Comparison of ENCODE assay signal across 11 mouse cellular contexts in the genomic region with DNA sequence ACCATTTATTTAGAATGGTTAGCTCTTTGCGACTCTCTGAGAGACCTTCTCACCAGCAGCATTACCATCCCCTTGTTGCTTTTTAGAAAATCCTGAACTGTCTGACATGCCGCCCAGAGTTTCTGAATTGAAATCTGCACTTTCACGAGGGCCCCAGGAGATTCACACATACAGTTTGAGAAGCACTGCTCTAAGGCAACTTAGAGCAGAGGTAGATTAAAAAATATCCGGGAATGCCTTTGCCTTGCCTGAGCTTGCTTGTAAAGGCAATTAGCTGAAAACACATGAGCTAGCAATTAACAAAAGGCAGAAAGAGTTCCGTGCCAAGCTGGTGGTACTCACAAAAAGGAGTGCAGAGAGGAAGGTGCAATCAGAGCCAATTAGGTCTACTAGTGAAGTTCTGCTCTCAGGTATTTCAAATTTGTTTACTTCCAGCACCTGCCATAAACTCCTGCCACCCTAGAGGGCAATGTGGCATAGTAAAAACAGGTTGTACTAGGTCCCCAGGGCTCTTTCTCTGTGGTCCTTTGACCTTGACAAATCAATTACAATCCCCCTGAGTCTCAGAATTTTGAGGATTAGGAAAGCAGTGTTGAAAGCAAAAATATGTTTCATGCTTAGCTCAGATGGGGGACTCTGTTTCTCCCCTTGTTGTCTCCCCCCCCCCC.
DNase-seq lines count a peak whose midpoint lies in the region; ATAC-seq and TF ChIP-seq lines count a peak whose summit lies in the region.
"Had no signal": no experiment of that assay in that cellular context is flagged by ENCODE, and none has a peak within 500 bp of the region (broad histone marks: within the 10 kb centered on the region; RNA-seq: fewer than 3 reads in every experiment).

No protein-coding gene starts in this region.

- H3K36me3 ChIP-seq in hindbrain, postnatal 0 days (ENCODE audit: insufficient read depth, low read length): no peaks in the 10 kb centered on the region
- H3K36me3 ChIP-seq in hindbrain, embryonic 10.5 days: no peaks in the 10 kb centered on the region
- H3K36me3 ChIP-seq in embryonic facial prominence, embryonic 10.5 days (replicated peaks): no peaks in the 10 kb centered on the region
- H3K36me3 ChIP-seq: heart, embryonic 13.5 days had no signal

- no peak overlapping the region for H3K9ac ChIP-seq in hindbrain, postnatal 0 days (replicated peaks; ENCODE audit: low read length)
- H3K9ac ChIP-seq: heart, embryonic 13.5 days had no signal

- no peak for ATAC-seq in hindbrain, postnatal 0 days
- ATAC-seq: intestine, postnatal 0 days had no signal

- no peak for TF ChIP-seq POLR2A in lung, adult 2 months (IDR thresholded peaks at IDR 0.05; ENCODE audit: borderline replicate concordance, extremely low read depth, low read depth, low read length)

- no peak overlapping the region for H3K4me2 ChIP-seq in hindbrain, postnatal 0 days (ENCODE audit: low read depth, low read length)
- H3K4me2 ChIP-seq: heart, embryonic 13.5 days had no signal

- no peaks in the 10 kb centered on the region for H3K4me1 ChIP-seq in hindbrain, postnatal 0 days (ENCODE audit: insufficient read depth, low read length)
- no peaks in the 10 kb centered on the region for H3K4me1 ChIP-seq in hindbrain, embryonic 10.5 days (replicated peaks)
- peaks cover 8% of the 10 kb centered on the region for H3K4me1 ChIP-seq in embryonic facial prominence, embryonic 10.5 days
- no peaks in the 10 kb centered on the region for H3K4me1 ChIP-seq in lung, adult 2 months (ENCODE audit: control insufficient read depth, insufficient read depth, low read length)
- H3K4me1 ChIP-seq: heart, embryonic 13.5 days had no signal

- H3K4me3 ChIP-seq in hindbrain, postnatal 0 days (ENCODE audit: low read length): no peak overlapping the region
- H3K4me3 ChIP-seq in hindbrain, embryonic 10.5 days: no peak overlapping the region
- no peak overlapping the region for H3K4me3 ChIP-seq in embryonic facial prominence, embryonic 10.5 days
- H3K4me3 ChIP-seq in lung, adult 2 months (replicated peaks; ENCODE audit: extremely low read depth, low read depth, low read length): no peak overlapping the region
- H3K4me3 ChIP-seq: heart, embryonic 13.5 days had no signal

- peak; percentile 46 for TF ChIP-seq CTCF in hindbrain, postnatal 0 days (IDR thresholded peaks at IDR 0.05; ENCODE audit: low read depth)
- TF ChIP-seq CTCF in lung, adult 2 months (IDR thresholded peaks at IDR 0.05; ENCODE audit: insufficient read depth, low read length): no peak

- no peak overlapping the region for H3K27ac ChIP-seq in hindbrain, postnatal 0 days
- no peak overlapping the region for H3K27ac ChIP-seq in hindbrain, embryonic 10.5 days
- no peak overlapping the region for H3K27ac ChIP-seq in embryonic facial prominence, embryonic 10.5 days (replicated peaks)
- H3K27ac ChIP-seq: heart, embryonic 13.5 days had no signal

- H3K27me3 ChIP-seq in hindbrain, postnatal 0 days (ENCODE audit: insufficient read depth, low read length): no peaks in the 10 kb centered on the region
- no peaks in the 10 kb centered on the region for H3K27me3 ChIP-seq in hindbrain, embryonic 10.5 days (ENCODE audit: insufficient read depth, poor library complexity, severe bottlenecking)
- H3K27me3 ChIP-seq in embryonic facial prominence, embryonic 10.5 days (replicated peaks; ENCODE audit: low read depth, poor library complexity, severe bottlenecking): no peaks in the 10 kb centered on the region
- H3K27me3 ChIP-seq: heart, embryonic 13.5 days had no signal

- H3K9me3 ChIP-seq in hindbrain, postnatal 0 days (ENCODE audit: low read length): no peaks in the 10 kb centered on the region
- H3K9me3 ChIP-seq in hindbrain, embryonic 10.5 days: no peaks in the 10 kb centered on the region
- no peaks in the 10 kb centered on the region for H3K9me3 ChIP-seq in embryonic facial prominence, embryonic 10.5 days
- H3K9me3 ChIP-seq: heart, embryonic 13.5 days had no signal

- WGBS in hindbrain, postnatal 0 days: 57% methylated on average over 5 of the region's 5 CpGs
- WGBS in hindbrain, embryonic 10.5 days: 73% methylated on average over 5 of the region's 5 CpGs
- 59% methylated on average over 5 of the region's 5 CpGs for WGBS in embryonic facial prominence, embryonic 10.5 days
- 69% methylated on average over 5 of the region's 5 CpGs for WGBS in lung, adult 2 months

- DNase-seq in hindbrain, postnatal 0 days (ENCODE audit: low spot score): peak; percentile 50
- no peak for DNase-seq in hindbrain, embryonic 10.5 days (ENCODE audit: low spot score)
- DNase-seq in A20 (ENCODE audit: low read depth, low spot score) (peak; percentile 32), adipocyte (ENCODE audit: low spot score) (no peak)
- DNase-seq in embryonic facial prominence, embryonic 10.5 days (ENCODE audit: low spot score): peak; percentile 20
- peak; percentile 9 for DNase-seq in kidney, postnatal 10 days
- DNase-seq in lung, adult 2 months: no peak
- DNase-seq in lung, postnatal 10 days: no peak
- DNase-seq: lung, postnatal 14 days had no signal

Comparison
In these comparisons a context has a peak if more than half of its experiments do, and no peak if none do; other contexts are left out.
1. DNase-seq: peak in hindbrain, postnatal 0 days (single experiment), A20 (single experiment), embryonic facial prominence, embryonic 10.5 days (single experiment) and kidney, postnatal 10 days (single experiment); none in hindbrain, embryonic 10.5 days (single experiment), lung, adult 2 months (single experiment), adipocyte (single experiment) and lung, postnatal 10 days (single experiment).